Mouse (Mus musculus) layer of hippocampus, postnatal 10 days (tissue): ENCODE measurements around the gene Mael. TPM values are rescaled to one million over a fixed set of nuclear protein-coding genes. Genes with fewer than 3 reads are reported as not detected.

Experiments used
- DNase-seq, 2 experiments: peaks; one replicate each; pipeline ENCODE4 v3.0.0; 2021; ENCODE audit warnings: low spot score in 2 of 2
- total RNA-seq, 2 experiments: library from RNA; stranded (reverse); gene quantifications; 2 replicates each; pipeline ENCODE4 v1.2.3; 2021

Mael gene
- total RNA-seq, 2 experiments from 2014 or later: 0.42 TPM; not detected in 1

DNA sequence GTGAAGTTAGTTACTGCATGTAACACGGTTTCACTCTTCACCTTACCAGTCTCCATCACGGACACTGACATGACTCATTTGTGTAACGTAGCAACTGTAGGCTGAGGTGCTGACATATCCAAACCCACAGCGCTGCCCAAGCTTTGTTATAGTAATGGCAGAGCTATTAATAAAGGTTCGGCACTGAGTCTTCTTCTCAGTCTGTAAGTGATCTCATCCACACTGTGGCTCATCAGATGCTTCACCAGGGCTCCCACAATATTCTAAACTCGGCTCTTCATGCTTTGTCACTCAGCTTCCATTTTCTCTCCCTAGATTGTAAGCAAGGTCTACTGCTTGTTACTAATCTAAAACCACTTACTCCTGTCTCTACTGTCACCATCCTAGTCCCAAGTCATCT lies 29.2 kb downstream of the Mael start:
- no peak for DNase-seq

DNA sequence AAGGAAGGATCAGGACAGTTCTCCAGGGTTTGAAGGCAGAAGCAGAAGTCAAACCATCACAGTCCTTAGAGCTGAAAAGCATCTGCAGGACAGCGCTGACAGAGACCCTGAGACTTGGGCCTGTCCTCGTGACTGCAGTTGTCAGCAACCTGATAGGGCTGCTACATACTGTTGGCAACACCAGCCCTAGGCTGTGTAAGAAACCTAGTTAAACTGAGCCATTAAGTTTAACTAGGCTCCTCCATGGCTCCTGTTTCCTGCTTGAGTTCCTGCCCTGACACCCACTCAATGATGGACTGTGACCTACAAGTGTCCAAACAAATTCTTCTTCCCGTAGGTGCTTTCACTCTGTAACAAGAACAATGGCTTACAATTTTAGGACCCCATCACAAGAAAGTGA lies 33.4 kb downstream of the Mael start:
- DNase-seq: no peak

DNA sequence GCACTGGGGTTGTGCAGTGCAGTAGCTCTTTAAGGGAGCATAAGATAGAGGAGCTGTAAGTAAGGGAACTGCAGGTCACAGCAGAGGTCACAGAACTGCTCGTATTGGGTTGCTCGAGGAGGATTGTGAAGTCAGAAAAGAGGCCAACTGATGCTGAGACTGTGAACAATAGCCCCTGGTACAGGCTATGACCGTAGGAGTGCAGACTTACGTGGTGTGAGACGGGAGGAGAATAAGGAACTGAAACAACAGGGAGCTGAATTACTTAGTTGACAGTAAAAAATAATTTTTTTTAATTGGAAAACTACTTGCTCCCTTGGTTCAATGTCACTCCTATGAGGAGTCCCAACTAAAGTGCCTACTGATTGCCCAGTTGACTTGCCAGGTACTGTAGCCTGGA lies 34.4 kb downstream of the Mael start:
- no peak for DNase-seq

- no peak for DNase-seq
These were observed 48.7 kb downstream of the Mael start for GRCm38 (mm10) chr1:166189821-166190220.

GRCm38 (mm10) chr1:166185357-166185756 lies 53.2 kb downstream of the Mael start:
- DNase-seq: no peak

GRCm38 (mm10) chr1:166184391-166185229 lies 53.9 kb downstream of the Mael start:
- no peak for DNase-seq

DNA sequence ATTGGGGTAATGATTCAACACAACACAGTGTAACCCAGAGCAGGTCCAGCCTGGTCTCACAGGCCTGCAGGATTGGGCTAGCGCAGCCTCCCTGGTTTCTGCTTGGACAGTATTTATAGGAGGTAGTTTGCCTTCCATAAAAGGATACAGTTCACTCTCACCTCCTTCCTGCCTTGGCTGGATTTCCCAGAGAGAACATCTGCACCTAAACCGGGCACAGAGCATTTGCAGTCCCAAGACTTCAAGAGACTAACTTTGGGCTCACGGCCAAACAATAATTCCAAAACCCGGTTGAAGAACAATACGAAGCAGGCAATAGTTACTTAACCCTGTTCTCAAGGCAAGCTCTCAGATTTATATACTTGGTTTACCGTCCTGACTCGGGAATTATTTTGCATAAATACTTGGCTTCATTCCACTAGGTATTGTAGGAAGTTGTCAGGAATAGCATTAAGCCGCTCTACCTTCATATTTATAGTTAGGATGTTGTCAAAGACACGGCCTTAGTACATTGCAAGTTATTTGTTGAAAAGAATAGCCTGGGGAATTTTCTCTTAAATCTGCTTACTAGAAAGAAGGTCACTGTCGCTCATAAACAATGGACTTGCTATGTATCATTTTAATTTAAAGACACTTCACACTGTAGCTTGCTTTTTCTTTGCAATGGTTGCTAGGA lies 55.5 kb downstream of the Mael start:
- no peak for DNase-seq

DNA sequence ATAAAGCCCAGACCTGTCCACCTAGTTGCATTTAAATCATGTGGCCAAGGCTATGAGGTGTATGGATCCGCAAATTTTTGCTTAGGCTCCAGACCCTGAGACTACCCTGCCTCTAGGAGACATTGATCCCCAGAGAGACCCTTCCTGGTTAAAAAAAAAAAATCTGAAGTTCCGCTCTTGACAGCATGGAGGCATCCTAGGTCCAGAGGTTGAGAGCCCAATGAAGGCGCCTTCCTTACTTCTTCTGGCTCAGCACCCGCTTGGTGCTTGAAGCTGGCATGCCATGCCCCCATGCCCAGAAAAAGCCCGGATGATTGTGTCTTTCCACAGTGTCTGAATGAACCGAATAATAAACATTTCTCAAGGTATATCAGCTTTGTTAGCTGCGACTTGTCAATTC lies 57.0 kb downstream of the Mael start:
- no peak for DNase-seq

- DNase-seq: peak in 1 of 2 experiments; percentile 7
These were observed 64.9 kb downstream of the Mael start for GRCm38 (mm10) chr1:166173621-166174020.

DNA sequence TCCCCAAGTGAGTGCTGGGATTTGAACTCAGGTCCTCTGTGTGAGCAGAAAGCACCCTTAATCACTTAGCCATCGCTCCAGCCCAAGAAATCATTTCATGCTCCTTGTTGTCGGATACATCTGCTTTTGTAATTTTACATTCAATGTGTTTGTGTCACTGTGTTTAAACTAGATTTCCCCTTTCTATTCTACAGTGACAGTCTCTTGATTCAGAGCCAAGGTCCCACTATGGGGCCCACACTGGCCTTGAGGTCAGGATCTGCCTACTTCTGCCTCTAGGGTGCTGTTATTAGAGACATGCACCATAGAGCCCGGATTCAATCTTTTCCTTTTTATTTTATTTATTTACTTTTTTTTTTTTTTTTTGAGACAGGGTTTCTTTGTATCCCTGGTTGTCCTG lies 65.6 kb downstream of the Mael start:
- DNase-seq: peak in 1 of 2 experiments; percentile 6

GRCm38 (mm10) chr1:166170852-166171251 lies 67.7 kb downstream of the Mael start:
- no peak for DNase-seq

GRCm38 (mm10) chr1:166169713-166170112 lies 68.8 kb downstream of the Mael start:
- DNase-seq: no peak

GRCm38 (mm10) chr1:166168017-166168416 lies 70.5 kb downstream of the Mael start:
- DNase-seq: no peak

DNA sequence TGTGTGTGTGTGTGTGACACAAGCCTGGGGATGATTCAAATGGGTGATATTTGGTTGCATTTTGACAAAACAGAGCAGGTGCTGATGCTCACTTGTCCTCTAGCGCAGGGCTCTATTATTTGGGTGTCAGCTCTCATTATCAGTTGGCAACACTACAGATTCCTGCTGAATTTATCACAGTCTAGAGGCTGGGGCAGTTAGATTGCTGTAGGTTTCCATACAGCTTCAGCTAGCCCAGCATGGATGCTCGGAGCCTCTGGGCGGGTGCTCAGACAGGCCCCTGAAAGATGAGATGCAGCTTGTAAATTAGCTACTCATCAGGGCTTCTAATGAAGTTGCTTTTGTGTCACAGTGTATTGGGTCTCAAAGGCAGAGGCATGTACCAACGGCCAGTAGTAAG lies 71.1 kb downstream of the Mael start:
- DNase-seq: no peak

DNA sequence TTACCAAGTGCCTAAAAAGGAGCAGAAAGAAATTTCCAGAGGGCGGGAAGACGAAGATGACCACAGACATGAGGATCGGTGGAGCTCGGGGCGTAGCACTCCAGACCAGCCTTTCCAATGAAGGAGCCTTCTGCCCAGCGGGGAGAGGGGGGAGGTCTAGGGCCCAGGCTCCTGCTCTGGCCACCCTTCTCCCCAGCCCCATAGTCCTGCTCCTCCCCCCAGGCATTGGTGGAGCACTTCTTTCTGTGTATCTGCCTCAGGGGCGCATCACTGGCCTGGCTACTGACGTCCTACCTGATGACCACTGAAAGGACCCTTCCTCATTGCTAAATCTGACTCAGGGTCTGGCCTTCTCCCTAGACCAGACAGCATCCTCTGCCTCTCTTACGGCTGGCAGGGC lies 73.4 kb downstream of the Mael start:
- no peak for DNase-seq

- DNase-seq: no peak
These were observed 74.0 kb downstream of the Mael start for GRCm38 (mm10) chr1:166164580-166164979.

GRCm38 (mm10) chr1:166160569-166161445 lies 77.7 kb downstream of the Mael start:
- DNase-seq: peak; percentile 86 to 87

GRCm38 (mm10) chr1:166160111-166160510 lies 78.4 kb downstream of the Mael start:
- no peak for DNase-seq

DNA sequence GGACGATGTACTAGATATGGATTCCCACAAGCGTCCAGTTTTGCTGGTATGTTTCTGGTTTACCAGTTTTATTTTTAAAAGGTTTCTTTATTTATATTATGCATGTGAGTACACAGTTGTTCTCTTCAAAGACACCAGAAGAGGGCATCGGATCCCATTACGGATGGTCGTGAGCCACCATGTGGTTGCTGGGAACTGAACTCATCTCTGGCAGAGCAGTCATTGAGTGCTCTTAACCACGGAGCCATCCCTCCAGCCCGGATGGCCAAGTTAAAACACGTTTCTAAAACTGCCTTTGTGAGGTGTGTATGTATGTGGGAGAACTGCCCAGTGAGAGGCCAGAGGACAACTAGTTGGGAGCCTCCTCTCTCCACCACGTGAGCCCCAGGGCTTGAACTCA lies 79.9 kb downstream of the Mael start:
- DNase-seq: no peak

- no peak for DNase-seq
These were observed 80.8 kb downstream of the Mael start for GRCm38 (mm10) chr1:166157712-166158111.

- no peak for DNase-seq
These were observed 83.4 kb downstream of the Mael start for GRCm38 (mm10) chr1:166155113-166155494.
